Mouse (Mus musculus): Measurements from ENCODE around the gene Csrp2. TPM values are rescaled to one million over a fixed set of nuclear protein-coding genes. Genes with fewer than 3 reads are reported as not detected.

Csrp2 gene
- polyA plus RNA-seq, 1 experiment from 2014 or later: 209 TPM

- Histone ChIP-seq H3K27me3 (ENCODE audit: control insufficient read depth, insufficient read depth, low read length) (no peaks in the 10 kb centered on the region), H3K36me3 (ENCODE audit: control insufficient read depth, insufficient read depth, low read length) (0 out of 2 replicates have a peak, but pooled peaks cover 4% of the 10 kb centered on the region), H3K9me3 (replicated peaks; ENCODE audit: control insufficient read depth, low read length) (no peaks in the 10 kb centered on the region), H3K4me2 (ENCODE audit: low read depth, low read length) (no peak overlapping the region), H3K4me1 (ENCODE audit: control insufficient read depth, insufficient read depth, low read length) (no peaks in the 10 kb centered on the region), H3K4me3 (replicated peaks; ENCODE audit: low read length) (no peak overlapping the region), H3K27ac (ENCODE audit: low read length) (no peak overlapping the region; the same call in 1 of the 2 replicates), H3K9ac (ENCODE audit: low read length) (no peak overlapping the region)
- WGBS: 75% methylated on average over 4 of the region's 4 CpGs
- no peak for ATAC-seq (ENCODE audit: insufficient read depth, low FRiP score)
These were observed 32.2 kb downstream of the Csrp2 start for GRCm38 (mm10) chr10:110951748-110952147.

GRCm38 (mm10) chr10:110952271-110952670 lies 32.7 kb downstream of the Csrp2 start:
- ATAC-seq (ENCODE audit: insufficient read depth, low FRiP score): no peak
- Histone ChIP-seq H3K27me3 (ENCODE audit: control insufficient read depth, insufficient read depth, low read length) (no peaks in the 10 kb centered on the region), H3K4me2 (ENCODE audit: low read depth, low read length) (no peak overlapping the region), H3K36me3 (ENCODE audit: control insufficient read depth, insufficient read depth, low read length) (0 out of 2 replicates have a peak, but pooled peaks cover 4% of the 10 kb centered on the region), H3K4me1 (ENCODE audit: control insufficient read depth, insufficient read depth, low read length) (no peaks in the 10 kb centered on the region), H3K27ac (ENCODE audit: low read length) (peak overlapping the region; percentile 3; the same call in 1 of the 2 replicates), H3K4me3 (replicated peaks; ENCODE audit: low read length) (no peak overlapping the region), H3K9me3 (replicated peaks; ENCODE audit: control insufficient read depth, low read length) (no peaks in the 10 kb centered on the region), H3K9ac (ENCODE audit: low read length) (no peak overlapping the region)
- 74% methylated on average over 8 of the region's 8 CpGs for WGBS

- Histone ChIP-seq H3K9me3 (replicated peaks; ENCODE audit: control insufficient read depth, low read length) (no peaks in the 10 kb centered on the region), H3K27ac (ENCODE audit: low read length) (peak overlapping the region; percentile 30), H3K9ac (ENCODE audit: low read length) (no peak overlapping the region), H3K4me2 (ENCODE audit: low read depth, low read length) (no peak overlapping the region), H3K27me3 (ENCODE audit: control insufficient read depth, insufficient read depth, low read length) (no peaks in the 10 kb centered on the region), H3K4me3 (replicated peaks; ENCODE audit: low read length) (no peak overlapping the region), H3K4me1 (ENCODE audit: control insufficient read depth, insufficient read depth, low read length) (no peaks in the 10 kb centered on the region), H3K36me3 (ENCODE audit: control insufficient read depth, insufficient read depth, low read length) (0 out of 2 replicates have a peak, but pooled peaks cover 4% of the 10 kb centered on the region)
- WGBS: 42% methylated on average over 9 of the region's 9 CpGs
- peak; percentile 91 for ATAC-seq (ENCODE audit: insufficient read depth, low FRiP score)
These were observed 33.4 kb downstream of the Csrp2 start for GRCm38 (mm10) chr10:110952937-110953451.

GRCm38 (mm10) chr10:110958879-110959278 lies 39.3 kb downstream of the Csrp2 start:
- WGBS: 97% methylated on average over 6 of the region's 6 CpGs
- ATAC-seq (ENCODE audit: insufficient read depth, low FRiP score): no peak
- Histone ChIP-seq H3K9ac (ENCODE audit: low read length) (no peak overlapping the region), H3K27ac (ENCODE audit: low read length) (no peak overlapping the region), H3K4me1 (ENCODE audit: control insufficient read depth, insufficient read depth, low read length) (no peaks in the 10 kb centered on the region), H3K27me3 (ENCODE audit: control insufficient read depth, insufficient read depth, low read length) (no peaks in the 10 kb centered on the region), H3K36me3 (ENCODE audit: control insufficient read depth, insufficient read depth, low read length) (no peaks in the 10 kb centered on the region), H3K9me3 (replicated peaks; ENCODE audit: control insufficient read depth, low read length) (no peaks in the 10 kb centered on the region), H3K4me3 (replicated peaks; ENCODE audit: low read length) (no peak overlapping the region), H3K4me2 (ENCODE audit: low read depth, low read length) (no peak overlapping the region)

GRCm38 (mm10) chr10:110959781-110960180 lies 40.2 kb downstream of the Csrp2 start:
- no peak overlapping the region for H3K9ac ChIP-seq (ENCODE audit: low read length)
- H3K4me3 ChIP-seq (replicated peaks; ENCODE audit: low read length): no peak overlapping the region
- H3K27me3 ChIP-seq (ENCODE audit: control insufficient read depth, insufficient read depth, low read length): no peaks in the 10 kb centered on the region
- no peaks in the 10 kb centered on the region for H3K36me3 ChIP-seq (ENCODE audit: control insufficient read depth, insufficient read depth, low read length)
- WGBS: 94% methylated on average over 8 of the region's 8 CpGs
- ATAC-seq (ENCODE audit: insufficient read depth, low FRiP score): no peak
- H3K4me2 ChIP-seq (ENCODE audit: low read depth, low read length): no peak overlapping the region
- H3K9me3 ChIP-seq (replicated peaks; ENCODE audit: control insufficient read depth, low read length): no peaks in the 10 kb centered on the region
- H3K4me1 ChIP-seq (ENCODE audit: control insufficient read depth, insufficient read depth, low read length): no peaks in the 10 kb centered on the region
- no peak overlapping the region for H3K27ac ChIP-seq (ENCODE audit: low read length)

GRCm38 (mm10) chr10:110960841-110961240 lies 41.3 kb downstream of the Csrp2 start:
- H3K27ac ChIP-seq (ENCODE audit: low read length): no peak overlapping the region
- H3K4me3 ChIP-seq (replicated peaks; ENCODE audit: low read length): no peak overlapping the region
- H3K9ac ChIP-seq (ENCODE audit: low read length): no peak overlapping the region
- H3K36me3 ChIP-seq (ENCODE audit: control insufficient read depth, insufficient read depth, low read length): no peaks in the 10 kb centered on the region
- H3K27me3 ChIP-seq (ENCODE audit: control insufficient read depth, insufficient read depth, low read length): no peaks in the 10 kb centered on the region
- H3K4me2 ChIP-seq (ENCODE audit: low read depth, low read length): no peak overlapping the region
- 81% methylated on average over 6 of the region's 6 CpGs for WGBS
- no peaks in the 10 kb centered on the region for H3K4me1 ChIP-seq (ENCODE audit: control insufficient read depth, insufficient read depth, low read length)
- H3K9me3 ChIP-seq (replicated peaks; ENCODE audit: control insufficient read depth, low read length): no peaks in the 10 kb centered on the region
- no peak for ATAC-seq (ENCODE audit: insufficient read depth, low FRiP score)

- Histone ChIP-seq H3K9me3 (replicated peaks; ENCODE audit: control insufficient read depth, low read length) (no peaks in the 10 kb centered on the region), H3K4me2 (ENCODE audit: low read depth, low read length) (no peak overlapping the region), H3K9ac (ENCODE audit: low read length) (no peak overlapping the region), H3K27me3 (ENCODE audit: control insufficient read depth, insufficient read depth, low read length) (no peaks in the 10 kb centered on the region), H3K27ac (ENCODE audit: low read length) (no peak overlapping the region), H3K4me3 (replicated peaks; ENCODE audit: low read length) (no peak overlapping the region), H3K4me1 (ENCODE audit: control insufficient read depth, insufficient read depth, low read length) (no peaks in the 10 kb centered on the region), H3K36me3 (ENCODE audit: control insufficient read depth, insufficient read depth, low read length) (no peaks in the 10 kb centered on the region)
- ATAC-seq (ENCODE audit: insufficient read depth, low FRiP score): no peak
- WGBS: 39% methylated on average over 1 of the region's 1 CpGs
These were observed 42.6 kb downstream of the Csrp2 start for GRCm38 (mm10) chr10:110962172-110962571.

GRCm38 (mm10) chr10:110971044-110971443 lies 51.5 kb downstream of the Csrp2 start:
- Histone ChIP-seq H3K27ac (ENCODE audit: low read length) (no peak overlapping the region), H3K4me1 (ENCODE audit: control insufficient read depth, insufficient read depth, low read length) (peaks cover 3% of the 10 kb centered on the region), H3K4me3 (replicated peaks; ENCODE audit: low read length) (no peak overlapping the region), H3K36me3 (ENCODE audit: control insufficient read depth, insufficient read depth, low read length) (no peaks in the 10 kb centered on the region), H3K9ac (ENCODE audit: low read length) (no peak overlapping the region), H3K4me2 (ENCODE audit: low read depth, low read length) (no peak overlapping the region), H3K27me3 (ENCODE audit: control insufficient read depth, insufficient read depth, low read length) (no peaks in the 10 kb centered on the region), H3K9me3 (replicated peaks; ENCODE audit: control insufficient read depth, low read length) (no peaks in the 10 kb centered on the region)
- no peak for ATAC-seq (ENCODE audit: insufficient read depth, low FRiP score)
- 52% methylated on average over 3 of the region's 3 CpGs for WGBS

GRCm38 (mm10) chr10:110971483-110971882 lies 51.9 kb downstream of the Csrp2 start:
- WGBS: 71% methylated on average over 6 of the region's 6 CpGs
- no peak for ATAC-seq (ENCODE audit: insufficient read depth, low FRiP score)
- H3K27ac ChIP-seq (ENCODE audit: low read length): no peak overlapping the region
- no peaks in the 10 kb centered on the region for H3K27me3 ChIP-seq (ENCODE audit: control insufficient read depth, insufficient read depth, low read length)
- H3K9me3 ChIP-seq (replicated peaks; ENCODE audit: control insufficient read depth, low read length): no peaks in the 10 kb centered on the region
- peaks cover 3% of the 10 kb centered on the region for H3K4me1 ChIP-seq (ENCODE audit: control insufficient read depth, insufficient read depth, low read length)
- no peaks in the 10 kb centered on the region for H3K36me3 ChIP-seq (ENCODE audit: control insufficient read depth, insufficient read depth, low read length)
- H3K9ac ChIP-seq (ENCODE audit: low read length): no peak overlapping the region
- H3K4me3 ChIP-seq (replicated peaks; ENCODE audit: low read length): no peak overlapping the region
- no peak overlapping the region for H3K4me2 ChIP-seq (ENCODE audit: low read depth, low read length)

Data from stomach, embryonic 16.5 days (tissue).